Comparison of ENCODE assay signal across 8 mouse cellular contexts in the genomic region with DNA sequence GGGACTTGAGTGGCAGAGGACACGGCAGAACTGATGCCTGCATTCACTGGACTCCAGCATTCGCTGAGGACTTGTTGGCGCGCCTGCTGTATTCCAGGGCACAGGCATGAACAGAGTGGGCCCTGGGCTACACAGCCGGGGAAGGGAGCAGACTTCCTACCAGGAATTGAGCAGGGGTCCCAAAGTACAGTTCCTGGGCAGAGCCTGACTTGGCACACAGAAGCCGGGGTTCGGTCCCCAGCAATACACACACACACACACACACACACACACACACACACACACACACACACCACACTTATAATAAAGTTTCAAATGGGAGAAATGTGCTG. TPM values are rescaled to one million over a fixed set of nuclear protein-coding genes. Genes with fewer than 3 reads are reported as not detected.
DNase-seq lines count a peak whose midpoint lies in the region; ATAC-seq and TF ChIP-seq lines count a peak whose summit lies in the region.

No protein-coding gene starts in this region.

- peak overlapping the region; percentile 69 for H3K27ac ChIP-seq in lung, embryonic 16.5 days (ENCODE audit: low read length)
- no peak overlapping the region for H3K27ac ChIP-seq in embryonic fibroblast, embryonic 13.5 days (ENCODE audit: insufficient read depth, low read length)
- H3K27ac ChIP-seq in limb, embryonic 10.5 days = peak overlapping the region; percentile 94
- H3K27ac ChIP-seq in neural tube, embryonic 15.5 days (replicated peaks) = peak overlapping the region; percentile 85

- WGBS in lung, embryonic 16.5 days = 0% methylated on average over 5 of the region's 7 CpGs
- WGBS in limb, embryonic 10.5 days = 10% methylated on average over 7 of the region's 7 CpGs
- WGBS in neural tube, embryonic 15.5 days = 1% methylated on average over 7 of the region's 7 CpGs

- peak overlapping the region; percentile 71 for H3K9ac ChIP-seq in lung, embryonic 16.5 days (ENCODE audit: low read length)
- H3K9ac ChIP-seq in neural tube, embryonic 15.5 days (replicated peaks) = peak overlapping the region; percentile 69

- no peak for TF ChIP-seq CTCF in embryonic fibroblast, embryonic 13.5 days (IDR thresholded peaks at IDR 0.05; ENCODE audit: borderline replicate concordance, insufficient read depth, low read length)

- H3K4me3 ChIP-seq in lung, embryonic 16.5 days (ENCODE audit: low read length) = peak overlapping the region; percentile 70
- peak overlapping the region; percentile 27 for H3K4me3 ChIP-seq in embryonic fibroblast, embryonic 13.5 days (ENCODE audit: insufficient read depth, low read length)
- peak overlapping the region; percentile 73 for H3K4me3 ChIP-seq in limb, embryonic 10.5 days
- H3K4me3 ChIP-seq in neural tube, embryonic 15.5 days (replicated peaks) = peak overlapping the region; percentile 66

- TF ChIP-seq POLR2A in embryonic fibroblast, embryonic 13.5 days (IDR thresholded peaks at IDR 0.05; ENCODE audit: low read depth, low read length) = no peak

- H3K36me3 ChIP-seq in lung, embryonic 16.5 days (ENCODE audit: control insufficient read depth, insufficient read depth, low read length) = no peaks in the 10 kb centered on the region
- 0 out of 2 replicates have a peak, but pooled peaks cover 5% of the 10 kb centered on the region for H3K36me3 ChIP-seq in limb, embryonic 10.5 days
- no peaks in the 10 kb centered on the region for H3K36me3 ChIP-seq in neural tube, embryonic 15.5 days

- no peak for DNase-seq in lung, postnatal 4 days
- no peak for DNase-seq in limb, embryonic 10.5 days (ENCODE audit: low spot score)
- no peak for DNase-seq in layer of hippocampus, adult 8-10 months (ENCODE audit: low spot score in 2 of 2)
- no peak for DNase-seq in frontal cortex, postnatal 10 days (ENCODE audit: low spot score in 2 of 2)
- DNase-seq in spleen, adult 12 weeks (ENCODE audit: low spot score) = no peak

- peaks cover 11% of the 10 kb centered on the region for H3K4me1 ChIP-seq in lung, embryonic 16.5 days (replicated peaks; ENCODE audit: control insufficient read depth, insufficient read depth, low read length)
- H3K4me1 ChIP-seq in embryonic fibroblast, embryonic 13.5 days (ENCODE audit: control insufficient read depth, insufficient read depth, low read length) = no peaks in the 10 kb centered on the region
- peaks cover 19% of the 10 kb centered on the region for H3K4me1 ChIP-seq in limb, embryonic 10.5 days
- H3K4me1 ChIP-seq in neural tube, embryonic 15.5 days = peaks cover 30% of the 10 kb centered on the region

- no peak for ATAC-seq in lung, embryonic 16.5 days (ENCODE audit: low read depth)
- no peak for ATAC-seq in neural tube, embryonic 15.5 days (ENCODE audit: low FRiP score)

- no peaks in the 10 kb centered on the region for H3K9me3 ChIP-seq in lung, embryonic 16.5 days (ENCODE audit: control insufficient read depth, low read length)
- no peaks in the 10 kb centered on the region for H3K9me3 ChIP-seq in limb, embryonic 10.5 days (replicated peaks)
- H3K9me3 ChIP-seq in neural tube, embryonic 15.5 days (replicated peaks) = no peaks in the 10 kb centered on the region

- H3K4me2 ChIP-seq in lung, embryonic 16.5 days (ENCODE audit: low read depth, low read length) = peak overlapping the region; percentile 81
- H3K4me2 ChIP-seq in neural tube, embryonic 15.5 days = peak overlapping the region; percentile 89

- H3K27me3 ChIP-seq in lung, embryonic 16.5 days (ENCODE audit: control insufficient read depth, insufficient read depth, low read depth, low read length) = no peaks in the 10 kb centered on the region
- no peaks in the 10 kb centered on the region for H3K27me3 ChIP-seq in limb, embryonic 10.5 days (ENCODE audit: low read depth, poor library complexity, severe bottlenecking)
- H3K27me3 ChIP-seq in neural tube, embryonic 15.5 days (replicated peaks) = no peaks in the 10 kb centered on the region

RNA-seq across cellular contexts. Expression of gene Crtc1, which starts 0.4 kb away (rescaled TPM):
- 13.9 and 15.4 TPM in 2 replicates for polyA plus RNA-seq in lung, embryonic 16.5 days (2015; fragmentation: Nextera tagmentation; extraction: Ambion mirVana)
- polyA plus RNA-seq in embryonic fibroblast, embryonic 13.5 days (2011; ENCODE audit: insufficient read length, low read depth, missing spikeins) = 13.7 and 15.6 TPM in 2 replicates
- polyA plus RNA-seq in limb, embryonic 10.5 days (2016; fragmentation: Nextera tagmentation; extraction: Ambion mirVana) = 20.1 and 23.2 TPM in 2 replicates
- polyA plus RNA-seq in neural tube, embryonic 15.5 days (2015; fragmentation: Nextera tagmentation; extraction: Ambion mirVana) = 44.9 and 45.6 TPM in 2 replicates
- 100 to 1,000 TPM; 154 to 203 (median 177) TPM for total RNA-seq in layer of hippocampus, adult 8-10 months (2022)

RNA-seq across cellular contexts. Expression of gene Klhl26, which starts 37.0 kb away (rescaled TPM):
- polyA plus RNA-seq in lung, embryonic 16.5 days (2015; fragmentation: Nextera tagmentation; extraction: Ambion mirVana) = 28.8 and 29.4 TPM in 2 replicates
- polyA plus RNA-seq in embryonic fibroblast, embryonic 13.5 days (2011; ENCODE audit: insufficient read length, low read depth, missing spikeins) = 21.4 and 31.7 TPM in 2 replicates
- polyA plus RNA-seq in limb, embryonic 10.5 days (2016; fragmentation: Nextera tagmentation; extraction: Ambion mirVana) = 24.1 and 29.0 TPM in 2 replicates
- polyA plus RNA-seq in neural tube, embryonic 15.5 days (2015; fragmentation: Nextera tagmentation; extraction: Ambion mirVana) = 33.3 and 35.0 TPM in 2 replicates
- total RNA-seq in layer of hippocampus, adult 8-10 months (2022) = 10 to 100 TPM; 48.4 to 56.6 (median 53.1) TPM

RNA-seq across cellular contexts. Expression of gene Tmem59l, which starts 47.3 kb away (rescaled TPM):
- polyA plus RNA-seq in lung, embryonic 16.5 days (2015; fragmentation: Nextera tagmentation; extraction: Ambion mirVana) = 5.6 and 7.0 TPM in 2 replicates
- polyA plus RNA-seq in embryonic fibroblast, embryonic 13.5 days (2011; ENCODE audit: insufficient read length, low read depth, missing spikeins) = 0.58 and 1.5 TPM in 2 replicates
- polyA plus RNA-seq in limb, embryonic 10.5 days (2016; fragmentation: Nextera tagmentation; extraction: Ambion mirVana) = 22.4 and 23.7 TPM in 2 replicates
- 153 and 188 TPM in 2 replicates for polyA plus RNA-seq in neural tube, embryonic 15.5 days (2015; fragmentation: Nextera tagmentation; extraction: Ambion mirVana)
- total RNA-seq in layer of hippocampus, adult 8-10 months (2022) = 100 to 1,000 TPM; 284 to 307 (median 293) TPM

RNA-seq across cellular contexts. Expression of gene Crlf1, which starts 53.1 kb away (rescaled TPM):
- 166 and 169 TPM in 2 replicates for polyA plus RNA-seq in lung, embryonic 16.5 days (2015; fragmentation: Nextera tagmentation; extraction: Ambion mirVana)
- 215 and 351 TPM in 2 replicates for polyA plus RNA-seq in embryonic fibroblast, embryonic 13.5 days (2011; ENCODE audit: insufficient read length, low read depth, missing spikeins)
- 79.8 and 126 TPM in 2 replicates for polyA plus RNA-seq in limb, embryonic 10.5 days (2016; fragmentation: Nextera tagmentation; extraction: Ambion mirVana)
- polyA plus RNA-seq in neural tube, embryonic 15.5 days (2015; fragmentation: Nextera tagmentation; extraction: Ambion mirVana) = 7.9 and 8.7 TPM in 2 replicates
- 10 to 100 TPM; 20.4 to 31.5 (median 30.1) TPM for total RNA-seq in layer of hippocampus, adult 8-10 months (2022)
